28 mouse cellular contexts compared by ENCODE assay signal in genomic region chr13:119698436-119698835, GRCm38 (mm10). TPM values are rescaled to one million over a fixed set of nuclear protein-coding genes. Genes with fewer than 3 reads are reported as not detected.
DNase-seq lines count a peak whose midpoint lies in the region; ATAC-seq lines count a peak whose summit lies in the region.
"Had no signal": no experiment of that assay in that cellular context is flagged by ENCODE, and none has a peak within 500 bp of the region (broad histone marks: within the 10 kb centered on the region; RNA-seq: fewer than 3 reads in every experiment).

No protein-coding gene starts in this region.

- H3K4me3 ChIP-seq in liver, embryonic 13.5 days (replicated peaks) = no peak overlapping the region
- H3K4me3 ChIP-seq in forebrain, embryonic 15.5 days = no peak overlapping the region
- H3K4me3 ChIP-seq: embryonic facial prominence, embryonic 12.5 days; hindbrain, embryonic 13.5 days; left cerebral cortex, adult 2 months; limb, embryonic 12.5 days; midbrain, embryonic 13.5 days had no signal

- no peak for DNase-seq in liver, embryonic 13.5 days
- DNase-seq in liver = no peak
- DNase-seq in kidney, adult 9 months = peak; percentile 85
- peak; percentile 56 to 74 for DNase-seq in kidney, postnatal 25 days
- DNase-seq in retina, postnatal 1 day = no peak
- DNase-seq in spleen, adult 18-20 months = no peak
- DNase-seq: adrenal gland, postnatal 14 days; cerebellum, adult 11 months; cerebellum, adult 9-10 months; cerebellum, postnatal 36 days; gastrocnemius, postnatal 25 days; heart, adult 18-20 months; heart, postnatal 4 days; lung, adult 2 months; lung, postnatal 10 days; right cerebral cortex, postnatal 14 days; thymus, postnatal 25 days had no signal

- H3K4me1 ChIP-seq in liver, embryonic 13.5 days (replicated peaks) = peaks cover 7% of the 10 kb centered on the region
- peaks cover 46% of the 10 kb centered on the region for H3K4me1 ChIP-seq in forebrain, embryonic 15.5 days

- H3K27ac ChIP-seq in liver, embryonic 13.5 days = no peak overlapping the region
- no peak overlapping the region for H3K27ac ChIP-seq in forebrain, embryonic 15.5 days (replicated peaks)
- H3K27ac ChIP-seq: embryonic facial prominence, embryonic 12.5 days; hindbrain, embryonic 13.5 days; left cerebral cortex, adult 2 months; limb, embryonic 12.5 days; macrophage; midbrain, embryonic 13.5 days had no signal

- no peaks in the 10 kb centered on the region for H3K27me3 ChIP-seq in liver, embryonic 13.5 days
- H3K27me3 ChIP-seq in forebrain, embryonic 15.5 days = no peaks in the 10 kb centered on the region
- H3K27me3 ChIP-seq: embryonic facial prominence, embryonic 12.5 days; hindbrain, embryonic 13.5 days; limb, embryonic 12.5 days; midbrain, embryonic 13.5 days had no signal

- H3K9ac ChIP-seq in liver, embryonic 13.5 days = no peak overlapping the region
- no peak overlapping the region for H3K9ac ChIP-seq in forebrain, embryonic 15.5 days (replicated peaks)
- H3K9ac ChIP-seq: embryonic facial prominence, embryonic 12.5 days; hindbrain, embryonic 13.5 days; limb, embryonic 12.5 days; midbrain, embryonic 13.5 days had no signal

- no peaks in the 10 kb centered on the region for H3K9me3 ChIP-seq in liver, embryonic 13.5 days (replicated peaks)
- H3K9me3 ChIP-seq in forebrain, embryonic 15.5 days = no peaks in the 10 kb centered on the region
- H3K9me3 ChIP-seq: embryonic facial prominence, embryonic 12.5 days; G1E; hindbrain, embryonic 13.5 days; limb, embryonic 12.5 days; midbrain, embryonic 13.5 days had no signal

- ATAC-seq in liver, embryonic 13.5 days (ENCODE audit: low read depth) = peak; percentile 33; the same call in 1 of the 2 replicates
- no peak for ATAC-seq in forebrain, embryonic 15.5 days (replicated peaks)
- ATAC-seq: forebrain, embryonic 14.5 days; intestine, embryonic 16.5 days; midbrain, embryonic 13.5 days had no signal

- H3K4me2 ChIP-seq in liver, embryonic 13.5 days = no peak overlapping the region
- no peak overlapping the region for H3K4me2 ChIP-seq in forebrain, embryonic 15.5 days (replicated peaks)
- H3K4me2 ChIP-seq: embryonic facial prominence, embryonic 12.5 days; heart, embryonic 11.5 days; hindbrain, embryonic 13.5 days; limb, embryonic 12.5 days; midbrain, embryonic 13.5 days had no signal

- 79% methylated on average over 4 of the region's 4 CpGs for WGBS in liver, embryonic 13.5 days (ENCODE audit: insufficient replicate concordance)
- WGBS in forebrain, embryonic 15.5 days = 95% methylated on average over 4 of the region's 4 CpGs

- H3K36me3 ChIP-seq in liver, embryonic 13.5 days = peaks cover 37% of the 10 kb centered on the region
- H3K36me3 ChIP-seq in forebrain, embryonic 15.5 days = peaks cover 47% of the 10 kb centered on the region

RNA-seq across cellular contexts. Expression of gene Hmgcs1, which starts 8.3 kb away (rescaled TPM):
- polyA plus RNA-seq in liver, embryonic 13.5 days (2015; fragmentation: Nextera tagmentation; extraction: Ambion mirVana) = 101 and 140 TPM in 2 replicates
- polyA plus RNA-seq in forebrain, embryonic 15.5 days (2015; fragmentation: Nextera tagmentation; extraction: Ambion mirVana) = 367 and 395 TPM in 2 replicates

RNA-seq across cellular contexts. Expression of gene Nim1k, which starts 57.2 kb away (rescaled TPM):
- polyA plus RNA-seq in liver, embryonic 13.5 days (2015; fragmentation: Nextera tagmentation; extraction: Ambion mirVana) = 0.06 and 0.08 TPM in 2 replicates
- polyA plus RNA-seq in forebrain, embryonic 15.5 days (2015; fragmentation: Nextera tagmentation; extraction: Ambion mirVana) = 6.8 and 7.3 TPM in 2 replicates

Comparison
In these comparisons a context has a peak if more than half of its experiments do, and no peak if none do; other contexts are left out.
1. DNase-seq: peak in kidney, adult 9 months (single experiment) and kidney, postnatal 25 days (2 of 2); none in liver, embryonic 13.5 days (single experiment), liver (single experiment), retina, postnatal 1 day (single experiment) and spleen, adult 18-20 months (0 of 2).